Mouse (Mus musculus): ENCODE data around the gene Rapgef3.

- no peak for TF ChIP-seq CTCF (IDR thresholded peaks at IDR 0.05; ENCODE audit: low read depth)
- TF ChIP-seq EP300 (IDR thresholded peaks at IDR 0.05; ENCODE audit: low read depth), result no peak
Measured at GRCm38 (mm10) chr15:97740283-97740732, 27.5 kb downstream of the Rapgef3 start.
